Mouse (Mus musculus): ENCODE measurements around the gene Cdhr1.
"Not testable (repeated sequence)": the region's sequence is repeated elsewhere in the genome, so short reads cannot be mapped to it uniquely, and the experiment has no call there.

The Cdhr1 gene

DNA sequence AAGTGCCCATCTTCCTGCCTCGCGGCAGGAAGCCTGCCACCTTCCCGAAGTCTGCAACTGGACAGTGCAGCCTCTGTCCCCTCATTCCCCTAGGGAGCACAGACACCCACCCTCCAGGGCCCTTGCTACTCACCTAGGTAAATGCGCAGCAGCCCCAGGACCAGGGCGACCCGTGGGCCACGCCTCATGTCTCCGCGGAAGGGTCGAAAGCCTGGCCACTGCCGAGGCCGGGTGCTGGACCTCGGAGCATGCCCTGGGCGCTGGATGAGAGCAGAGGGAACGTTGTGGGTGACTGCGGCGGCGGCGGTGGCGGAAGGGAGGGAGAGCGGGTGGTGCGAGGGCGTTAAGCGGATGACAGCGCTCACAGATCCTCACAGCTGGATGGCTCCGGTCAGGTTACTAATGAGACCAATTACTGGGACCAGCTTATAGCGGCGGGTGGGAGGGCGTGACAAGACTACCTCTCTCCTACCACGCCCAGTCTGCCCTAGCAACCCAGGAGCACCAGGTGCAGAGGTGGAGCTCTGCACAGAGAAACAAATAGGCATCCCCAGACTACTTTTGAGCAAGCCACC, at the start of gene Cdhr1:
TSS of gene Cdhr1 (minus strand) at position 392 of the 575 bp plus-strand sequence.
- DNase-seq, result no peak

DNA sequence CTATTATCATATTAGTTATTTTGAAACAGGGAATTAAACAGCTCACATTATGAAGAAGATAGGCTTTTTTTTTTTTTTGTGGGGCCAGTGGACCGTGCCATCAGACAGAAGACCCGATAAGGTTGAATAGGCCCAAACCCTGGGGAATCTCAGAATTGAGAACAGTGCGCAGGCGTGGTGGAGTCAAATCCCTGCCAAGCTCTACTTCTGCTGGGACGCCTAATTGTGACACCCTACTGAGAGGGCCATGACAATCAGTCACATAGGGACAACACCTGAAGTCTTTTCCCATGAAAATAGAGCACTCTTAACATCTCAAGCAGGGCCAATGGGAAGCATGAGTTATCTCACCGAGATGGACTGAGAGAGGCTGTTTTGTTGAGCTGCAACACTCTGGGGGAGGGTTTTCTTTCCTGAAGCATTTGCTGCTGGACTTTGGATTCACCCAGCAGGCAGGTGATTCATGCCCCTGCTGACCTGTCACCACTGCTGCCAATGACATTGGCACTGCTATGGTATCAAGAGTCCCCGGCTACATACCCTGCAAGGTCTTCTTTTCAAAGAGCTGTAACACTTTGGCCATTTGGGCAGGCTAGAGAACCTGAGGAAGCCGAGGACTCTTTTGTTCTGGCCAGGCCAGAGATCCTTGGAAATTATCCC, 41.0 kb upstream of the Cdhr1 start:
- no peak for DNase-seq

DNA sequence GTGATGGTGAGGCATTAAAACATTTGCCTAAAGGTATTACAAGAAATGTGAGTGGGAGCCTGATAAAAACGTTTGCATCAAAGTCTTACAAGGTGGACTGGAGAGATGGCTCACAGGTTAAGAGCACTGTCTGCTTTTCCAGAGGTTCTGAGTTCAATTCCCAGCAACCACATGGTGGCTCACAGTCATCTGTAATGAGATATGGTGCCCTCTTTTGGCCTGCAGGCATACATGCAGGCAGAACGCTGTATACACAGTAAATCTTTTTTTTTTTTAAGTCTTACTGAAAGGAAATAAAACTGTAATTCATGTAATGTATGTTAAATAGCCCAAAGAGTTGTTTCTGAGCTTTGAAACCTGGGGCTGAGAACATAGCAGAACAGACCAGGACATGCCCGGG, 39.4 kb upstream of the Cdhr1 start:
- not testable (repeated sequence) for DNase-seq

DNA sequence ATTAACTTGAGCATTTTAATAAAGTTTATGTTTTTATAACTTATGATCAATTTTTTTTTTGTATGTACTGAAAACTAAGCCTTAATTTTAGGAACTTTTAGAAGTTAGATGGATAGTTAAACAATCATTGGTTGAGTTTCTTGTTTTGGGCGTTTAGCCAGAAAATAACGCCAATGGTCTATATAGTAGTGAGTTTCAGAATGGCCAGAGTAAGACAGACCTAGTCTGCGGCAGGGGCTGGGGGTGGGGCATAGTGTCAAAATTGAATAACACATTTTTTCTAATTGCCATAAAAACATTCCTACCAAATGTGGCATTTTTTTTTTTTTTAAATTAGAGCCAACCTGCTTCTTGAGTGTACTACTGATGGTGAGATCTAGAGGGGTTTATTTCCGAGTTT, 38.0 kb upstream of the Cdhr1 start:
- DNase-seq, result no peak

DNA sequence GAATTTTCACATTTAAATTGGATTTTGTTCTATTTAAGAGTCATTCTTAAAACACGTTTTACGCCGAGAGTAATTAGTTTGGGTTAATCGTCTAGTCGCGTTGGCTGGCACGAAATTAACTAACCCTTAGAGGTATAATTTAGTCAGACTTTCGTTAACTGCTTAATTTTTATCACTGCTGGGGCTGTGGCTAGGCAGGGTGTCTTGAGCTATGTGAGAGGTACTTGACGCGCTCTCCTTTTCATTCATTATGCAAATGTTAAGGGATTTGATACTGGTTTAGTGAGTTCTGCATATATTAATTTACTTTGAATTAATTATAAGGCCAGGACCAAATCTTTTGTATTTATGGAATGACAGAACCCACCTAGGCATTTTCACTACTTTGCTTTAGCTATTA, 37.5 kb upstream of the Cdhr1 start:
- peak; percentile 14 for DNase-seq

DNA sequence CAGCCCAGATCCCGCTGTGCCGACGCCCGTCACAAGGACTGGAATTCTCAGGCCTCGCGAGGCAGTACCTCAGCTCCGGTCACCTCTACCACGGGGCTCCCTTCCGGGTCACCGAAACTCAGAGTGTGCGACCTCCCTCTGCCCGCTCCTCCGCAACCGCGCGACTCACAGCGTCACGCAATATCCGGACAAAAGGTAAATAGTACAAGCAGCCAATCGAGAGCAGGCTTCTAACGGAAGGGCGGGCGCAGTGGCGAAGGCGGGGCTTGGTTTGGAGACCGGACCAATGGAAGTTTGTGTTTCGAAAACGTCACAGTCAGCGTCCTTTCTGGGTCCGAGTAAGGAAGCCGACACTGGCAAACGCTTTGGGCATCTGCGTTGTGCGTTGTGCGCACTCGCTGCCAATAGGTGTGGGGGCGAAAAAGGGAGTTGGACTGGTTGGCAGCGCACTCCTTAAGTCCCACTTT, 37.0 kb upstream of the Cdhr1 start, which contains the start of gene Ghitm:
TSS of gene Ghitm (minus strand) at position 146 of the 467 bp plus-strand sequence.
- peak; percentile 96 for DNase-seq

DNA sequence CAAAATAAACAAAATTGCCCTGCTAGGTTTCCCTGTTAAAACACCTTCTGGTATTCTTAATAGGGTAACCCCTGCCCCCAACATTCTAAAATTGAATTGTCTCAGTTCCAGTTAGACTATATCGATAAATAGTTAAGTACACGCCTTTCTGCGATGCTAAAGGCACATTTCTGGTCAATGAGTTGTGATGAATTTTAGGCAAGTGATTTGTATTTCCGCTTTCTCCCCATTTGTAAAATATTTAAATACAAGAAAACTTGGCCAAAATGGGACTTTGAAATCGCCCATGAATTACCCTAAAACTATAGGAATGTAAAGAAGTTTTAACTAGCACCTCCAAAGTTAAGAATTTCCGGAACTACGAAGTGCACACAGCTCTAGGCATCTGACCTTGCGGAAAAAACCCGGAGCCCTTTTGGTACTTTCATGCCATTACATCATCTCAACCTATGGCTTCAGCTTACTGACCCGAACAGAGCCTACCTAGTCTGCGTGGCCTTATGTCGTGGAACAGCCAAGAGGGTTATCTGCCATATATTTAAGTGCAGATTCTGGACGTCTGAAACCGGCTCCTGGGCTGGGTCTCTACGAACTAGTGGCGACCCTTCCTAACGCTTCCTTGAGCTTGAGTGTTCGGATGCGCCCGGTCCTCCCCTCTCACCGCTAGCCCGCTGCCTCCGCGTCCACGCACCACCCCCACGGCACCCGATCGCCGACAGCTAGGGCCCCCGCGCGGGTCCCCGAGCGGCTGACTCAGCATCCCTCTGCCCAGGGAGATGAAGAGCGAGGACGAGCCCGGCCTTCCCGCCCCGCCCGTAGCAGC, 36.4 kb upstream of the Cdhr1 start:
- no peak for DNase-seq

DNA sequence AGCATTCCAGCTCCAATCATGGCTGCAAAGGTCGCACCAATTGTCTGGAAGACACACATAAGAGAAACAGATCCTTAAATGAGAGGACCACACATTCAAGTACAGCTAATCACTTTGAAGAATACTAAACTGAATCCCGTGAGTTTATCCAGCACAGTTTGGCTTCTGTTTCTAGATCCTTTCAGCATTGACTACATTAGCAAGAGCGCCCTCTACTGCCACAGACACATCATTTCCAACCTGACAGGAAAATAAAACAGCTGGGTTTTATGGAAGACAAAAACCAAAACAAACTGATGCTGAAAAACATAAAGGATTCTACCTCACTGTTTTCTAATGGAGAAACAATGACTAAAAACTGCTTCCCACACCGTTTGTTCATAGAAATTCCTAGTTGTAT, 29.5 kb upstream of the Cdhr1 start:
- DNase-seq, result peak; percentile 54

DNA sequence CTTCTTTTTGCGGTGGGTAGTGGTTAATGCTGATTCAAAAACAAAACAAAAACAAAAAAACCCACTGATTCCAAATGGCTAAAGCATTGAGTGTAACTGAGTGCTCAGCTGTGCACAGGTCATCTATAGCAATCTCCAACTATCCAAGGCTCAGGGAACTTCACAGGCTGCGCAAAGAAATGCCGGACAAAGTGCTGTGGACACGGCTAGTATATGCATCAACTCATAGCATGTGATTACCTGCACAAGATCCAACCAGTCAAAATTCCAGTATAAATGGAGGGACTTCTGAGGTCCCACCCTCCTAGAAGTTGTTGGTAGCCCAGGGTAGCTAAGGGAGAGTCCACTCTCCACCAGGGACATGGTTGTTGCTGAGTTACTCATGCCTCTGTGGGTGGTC, 21.1 kb upstream of the Cdhr1 start:
- no peak for DNase-seq

DNA sequence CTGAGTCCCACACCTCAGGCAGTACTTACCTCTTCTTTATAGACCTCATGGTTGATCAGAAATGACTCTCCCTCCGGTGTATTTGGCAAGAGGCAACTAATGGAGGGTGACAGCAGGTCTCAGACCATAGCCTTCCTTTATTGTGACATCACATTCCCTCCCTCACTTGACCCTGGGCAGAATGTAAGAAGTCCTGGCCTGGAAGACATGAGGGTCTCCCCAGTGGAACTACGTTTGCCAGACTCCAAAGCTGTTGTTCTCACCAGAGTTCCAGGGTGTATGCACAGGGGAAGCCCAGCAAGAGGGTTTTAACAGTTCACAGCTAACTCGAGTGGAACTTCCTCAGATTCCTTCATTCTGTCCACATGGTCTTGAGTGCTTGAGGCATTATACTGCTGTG, 15.8 kb upstream of the Cdhr1 start, which contains the start of gene 2610528A11Rik:
TSS of gene 2610528A11Rik (minus strand) at position 101 of the 400 bp plus-strand sequence.
- DNase-seq, result no peak

DNA sequence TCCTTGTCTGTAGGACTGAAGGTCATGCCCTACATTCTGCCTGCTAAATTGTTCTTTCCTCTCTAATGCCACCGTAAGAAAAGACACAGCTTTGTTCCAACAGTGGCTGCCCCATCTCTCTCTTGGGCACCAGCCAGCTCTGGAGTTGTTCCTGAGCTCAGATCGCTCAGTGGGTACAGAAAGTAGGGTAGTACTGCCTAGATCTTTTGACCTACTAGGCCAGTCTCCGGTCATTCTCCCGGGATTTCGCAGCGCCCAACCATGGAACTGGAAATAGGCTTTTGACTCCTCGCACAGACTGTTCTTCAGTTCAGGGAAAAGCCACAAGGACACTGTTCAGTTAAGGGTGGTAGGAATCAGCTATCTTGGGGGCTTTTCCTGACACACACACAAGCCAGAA, 14.8 kb upstream of the Cdhr1 start:
- DNase-seq, result no peak

DNA sequence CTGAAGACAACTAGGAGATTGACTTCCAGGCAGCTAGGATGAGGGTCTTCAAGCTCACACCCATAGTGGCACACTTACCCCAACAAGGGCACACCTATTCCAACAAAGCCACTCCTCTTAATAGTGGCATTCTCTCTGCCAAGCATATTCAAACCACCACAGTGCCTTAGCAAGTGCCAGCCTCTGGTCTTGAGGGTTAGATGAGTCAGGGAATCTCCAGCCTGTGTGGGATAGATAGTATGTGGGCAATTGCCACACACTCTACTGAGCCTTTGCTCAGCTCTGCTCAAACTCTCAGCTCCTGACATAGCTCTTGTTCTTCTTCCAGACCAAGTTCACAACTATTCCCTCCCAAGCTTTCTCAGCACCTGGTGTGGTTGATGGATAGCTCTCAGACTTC, 13.2 kb upstream of the Cdhr1 start:
- no peak for DNase-seq

DNA sequence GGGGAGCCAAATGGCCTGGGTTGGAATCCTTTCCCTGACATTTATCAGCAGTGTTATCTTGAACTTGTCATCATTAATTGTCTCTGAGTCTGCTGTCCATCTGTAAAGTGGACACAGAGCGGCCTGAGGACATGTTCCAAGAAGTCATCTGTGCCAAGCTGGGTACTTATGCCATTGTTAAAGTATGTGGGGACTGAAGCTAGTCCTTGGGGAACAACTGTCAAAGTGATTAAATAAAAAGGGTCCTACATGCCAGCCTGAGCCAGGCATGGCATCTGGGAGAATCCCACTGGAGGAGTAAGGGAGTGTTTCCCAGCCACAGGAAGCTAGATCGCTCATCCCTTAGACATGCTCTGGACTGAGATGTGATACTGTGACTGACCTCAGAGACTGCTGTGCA, 12.3 kb upstream of the Cdhr1 start:
- DNase-seq, result no peak

DNA sequence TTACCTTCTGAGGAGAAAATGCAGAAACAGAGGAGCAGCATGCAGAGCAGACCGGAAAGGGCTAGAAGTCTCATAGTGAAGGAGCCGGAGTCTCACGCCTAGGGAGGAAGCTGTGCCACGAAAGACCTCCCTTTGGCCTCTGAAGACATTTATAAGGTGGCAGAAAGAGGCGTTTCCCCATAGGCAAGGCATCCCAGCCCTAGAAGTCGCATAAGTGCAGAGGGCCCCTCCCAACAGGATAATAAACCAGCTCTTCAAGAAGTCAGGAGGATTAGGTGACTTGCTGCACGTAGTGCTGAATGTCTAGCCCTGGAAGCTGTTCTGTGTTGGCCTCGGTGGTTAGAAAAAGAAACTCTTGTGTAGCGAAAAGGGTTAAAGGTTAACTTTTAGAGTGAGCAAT, 11.8 kb upstream of the Cdhr1 start:
- no peak for DNase-seq

DNA sequence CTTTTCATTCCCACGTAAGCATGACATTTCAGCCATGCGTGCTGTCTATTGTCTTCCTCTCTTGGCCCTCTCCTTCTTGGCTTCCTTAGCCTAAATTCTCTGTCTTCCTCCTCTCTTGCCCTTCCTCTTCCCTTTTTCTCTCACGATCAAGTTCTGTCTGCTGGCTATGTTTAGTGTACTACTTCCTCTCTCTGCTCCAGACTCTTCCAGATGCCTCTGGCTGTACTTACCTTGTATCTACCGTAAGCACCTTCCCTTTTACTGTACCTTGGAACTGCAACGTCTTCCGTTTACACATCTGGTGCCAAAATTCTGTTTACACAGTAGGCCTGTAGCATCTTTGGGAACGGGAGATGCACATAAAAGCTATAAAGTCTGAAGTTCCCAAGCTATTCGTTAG, 11.3 kb upstream of the Cdhr1 start:
- DNase-seq, result no peak

DNA sequence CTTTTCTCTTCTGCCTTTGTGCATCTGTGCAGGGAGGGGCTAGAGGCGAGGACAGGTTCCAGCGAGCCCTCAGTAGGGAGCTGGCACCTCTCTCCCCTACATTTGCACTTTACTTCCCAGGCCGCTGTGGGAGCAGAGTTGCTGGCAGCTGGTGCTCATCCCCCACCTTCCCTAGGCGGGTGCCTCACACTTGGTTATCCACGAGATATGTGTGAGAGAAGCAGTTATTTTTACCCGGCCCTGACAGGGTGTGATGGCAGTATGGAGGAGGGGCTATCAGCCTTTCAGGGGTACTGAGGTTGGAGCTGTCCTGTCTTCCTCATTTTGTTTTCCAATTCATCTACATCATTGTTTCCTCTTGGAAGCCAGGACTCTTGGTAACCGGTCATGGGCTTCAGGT, 7.7 kb upstream of the Cdhr1 start:
- no peak for DNase-seq

DNA sequence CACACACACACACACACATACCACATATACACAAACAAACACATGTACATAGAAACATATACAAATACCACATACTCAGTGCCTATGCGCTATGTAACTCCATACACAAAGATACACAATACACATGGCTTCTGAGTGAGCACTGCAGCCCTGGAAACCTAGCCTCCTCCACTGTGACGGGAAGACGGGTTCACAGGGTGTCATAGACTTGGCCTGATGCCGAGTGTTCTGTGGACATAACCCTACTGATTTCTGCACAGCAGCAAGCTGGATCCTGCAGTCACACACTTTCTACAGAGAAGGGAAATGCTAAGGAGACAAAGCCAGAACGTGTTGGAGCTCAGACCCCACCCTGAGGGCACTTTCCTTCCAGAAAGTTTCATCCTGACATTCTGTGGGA, 6.6 kb upstream of the Cdhr1 start:
- peak; percentile 19 for DNase-seq

DNA sequence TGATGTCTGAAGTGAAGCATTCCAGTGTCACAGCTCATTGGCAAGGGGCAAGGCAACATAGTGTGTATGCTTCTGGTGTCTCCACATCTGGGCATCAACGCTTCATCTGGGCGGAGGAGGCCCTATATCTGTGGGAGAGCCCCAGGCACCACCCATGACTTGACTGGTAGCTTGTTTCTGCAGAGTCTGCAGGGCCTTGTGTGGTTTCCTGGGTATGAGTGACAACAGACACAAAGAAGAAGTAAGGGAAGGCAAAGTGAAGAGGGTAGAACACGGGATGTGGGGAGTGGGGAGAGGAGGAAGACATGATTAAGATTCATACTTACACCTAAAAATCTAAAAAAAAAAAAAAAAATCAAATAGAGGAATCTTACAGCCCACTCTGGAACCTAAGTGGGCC, 4.3 kb upstream of the Cdhr1 start:
- DNase-seq, result no peak

DNA sequence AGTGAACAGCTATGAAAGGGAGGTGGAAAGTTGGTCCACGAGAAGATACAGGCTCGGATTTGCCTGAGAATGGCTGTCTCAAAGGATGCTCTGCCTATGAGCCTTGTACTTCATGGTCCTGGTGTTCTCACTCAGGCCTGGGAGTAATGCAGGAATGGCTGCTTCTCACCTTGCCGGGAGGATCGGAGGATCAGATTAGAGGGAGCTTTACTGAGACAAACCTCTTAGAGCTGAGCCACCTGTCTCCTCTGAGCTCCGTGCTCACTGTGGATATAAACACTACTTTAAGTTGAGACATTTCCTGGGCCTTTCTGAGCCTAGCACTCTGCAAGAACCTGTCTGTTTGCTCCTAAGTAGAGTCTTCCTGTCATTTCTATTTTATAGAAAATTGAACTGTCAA, 3.4 kb upstream of the Cdhr1 start:
- no peak for DNase-seq

DNA sequence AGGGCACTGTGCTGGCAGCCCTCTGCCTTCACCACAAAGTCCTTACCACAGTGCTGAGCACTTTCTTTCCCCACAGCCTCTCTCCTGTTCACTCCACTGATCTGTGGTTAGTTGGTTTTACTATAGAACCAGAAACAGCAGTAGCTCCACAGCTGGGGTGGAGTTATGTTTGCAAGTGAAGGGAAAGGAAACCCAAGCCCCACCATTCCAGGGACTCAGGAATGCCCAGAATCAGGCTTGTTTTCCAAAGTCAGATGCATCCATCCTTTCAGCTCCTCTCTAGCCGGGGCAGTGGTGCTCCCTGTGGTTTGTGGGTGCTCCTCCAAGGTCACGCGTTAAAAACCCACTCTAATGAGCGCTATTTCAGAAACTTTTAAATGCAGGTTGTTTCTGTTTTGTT, 2.6 kb downstream of the Cdhr1 start:
- no peak for DNase-seq

DNA sequence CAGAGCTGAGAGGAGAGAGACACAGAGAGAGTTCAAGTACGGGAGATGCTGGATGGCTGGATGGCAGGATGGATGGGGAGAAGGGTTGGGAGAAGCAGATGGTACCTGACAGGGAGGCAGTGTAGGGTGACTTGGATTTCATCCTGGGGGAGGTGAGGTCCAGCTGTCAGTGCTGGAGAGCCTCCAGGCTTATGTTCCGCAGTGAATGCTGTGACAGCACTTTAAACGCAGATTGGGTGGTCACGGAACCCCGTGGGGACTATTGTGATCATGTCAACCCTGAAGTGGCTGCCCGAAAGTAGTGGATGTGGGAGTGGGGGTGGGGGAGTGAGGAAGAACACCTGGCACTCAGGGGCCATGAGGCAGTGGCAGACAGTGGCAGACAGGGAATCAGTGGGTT, 3.7 kb downstream of the Cdhr1 start:
- no peak for DNase-seq

DNA sequence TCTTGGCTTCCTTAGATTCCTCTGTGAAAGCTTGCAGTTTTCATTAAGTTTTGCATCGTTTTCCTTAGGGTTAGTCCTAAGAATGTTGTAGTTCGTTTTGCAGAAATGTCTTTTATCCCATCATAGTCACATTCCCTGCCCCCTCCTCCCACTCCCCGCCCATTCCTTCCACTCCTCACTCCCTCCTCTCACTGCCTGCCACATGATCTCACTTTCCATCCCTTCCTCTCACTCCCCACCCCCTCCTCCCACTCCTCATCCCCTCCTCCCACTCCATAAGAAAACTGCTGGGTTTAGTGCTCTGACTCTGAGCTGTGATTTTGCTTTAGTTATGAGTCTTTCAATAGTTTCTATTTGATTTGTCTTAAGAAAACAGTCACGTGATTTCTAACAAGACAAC, 14.4 kb downstream of the Cdhr1 start:
- no peak for DNase-seq

DNA sequence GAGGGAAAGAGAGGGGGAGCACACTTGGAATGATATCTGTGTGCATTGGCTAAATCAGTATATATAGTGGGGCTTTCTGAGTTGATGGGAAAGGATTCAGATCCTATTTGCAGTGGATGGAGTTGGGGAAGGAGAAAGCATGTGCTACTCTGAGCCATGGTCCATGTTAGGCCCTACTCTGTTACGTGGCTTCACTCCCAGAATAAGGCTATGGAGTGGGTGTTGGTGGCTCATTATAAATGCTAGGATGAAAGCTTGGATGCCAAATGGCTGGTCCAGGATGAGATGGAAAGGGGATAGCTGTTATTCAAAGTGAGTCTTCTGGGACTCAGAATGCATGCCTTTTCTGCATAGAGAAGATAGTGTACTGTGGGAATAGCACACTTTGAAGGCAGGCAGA, 17.4 kb downstream of the Cdhr1 start:
- no peak for DNase-seq

DNA sequence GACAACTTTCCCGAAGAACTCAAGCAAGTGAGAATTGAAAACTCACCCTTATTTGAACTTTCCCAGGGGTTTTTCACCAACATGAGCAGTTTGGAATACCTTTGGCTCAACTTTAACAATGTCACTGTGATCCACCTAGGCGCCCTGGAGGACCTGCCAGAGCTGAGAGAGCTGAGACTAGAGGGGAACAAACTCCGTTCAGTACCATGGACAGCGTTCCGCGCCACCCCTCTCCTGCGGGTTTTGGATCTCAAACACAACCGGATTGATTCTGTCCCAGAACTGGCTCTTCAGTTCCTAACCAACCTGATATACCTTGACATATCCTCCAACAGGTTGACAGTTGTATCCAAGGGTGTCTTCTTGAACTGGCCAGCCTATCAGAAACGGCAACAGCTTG, 29.6 kb downstream of the Cdhr1 start:
- DNase-seq, result peak; percentile 52
